Mouse (Mus musculus): Measurements from ENCODE around the gene Ppp1r2.

- TF ChIP-seq CTCF (IDR thresholded peaks at IDR 0.05; ENCODE audit: borderline replicate concordance, insufficient read depth, low read depth, low read length) (no peak), POLR2A (IDR thresholded peaks at IDR 0.05; ENCODE audit: borderline replicate concordance, insufficient read depth, low read length) (no peak)
Observed at GRCm38 (mm10) chr16:31278081-31278480, 3.0 kb upstream of the Ppp1r2 start.

Measured in cerebellum, adult 2 months (tissue).